Mouse (Mus musculus): Measurements from ENCODE around the gene Socs1.
"Not testable (repeated sequence)": the region's sequence is repeated elsewhere in the genome, so short reads cannot be mapped to it uniquely, and the experiment has no call there.

The Socs1 gene

DNA sequence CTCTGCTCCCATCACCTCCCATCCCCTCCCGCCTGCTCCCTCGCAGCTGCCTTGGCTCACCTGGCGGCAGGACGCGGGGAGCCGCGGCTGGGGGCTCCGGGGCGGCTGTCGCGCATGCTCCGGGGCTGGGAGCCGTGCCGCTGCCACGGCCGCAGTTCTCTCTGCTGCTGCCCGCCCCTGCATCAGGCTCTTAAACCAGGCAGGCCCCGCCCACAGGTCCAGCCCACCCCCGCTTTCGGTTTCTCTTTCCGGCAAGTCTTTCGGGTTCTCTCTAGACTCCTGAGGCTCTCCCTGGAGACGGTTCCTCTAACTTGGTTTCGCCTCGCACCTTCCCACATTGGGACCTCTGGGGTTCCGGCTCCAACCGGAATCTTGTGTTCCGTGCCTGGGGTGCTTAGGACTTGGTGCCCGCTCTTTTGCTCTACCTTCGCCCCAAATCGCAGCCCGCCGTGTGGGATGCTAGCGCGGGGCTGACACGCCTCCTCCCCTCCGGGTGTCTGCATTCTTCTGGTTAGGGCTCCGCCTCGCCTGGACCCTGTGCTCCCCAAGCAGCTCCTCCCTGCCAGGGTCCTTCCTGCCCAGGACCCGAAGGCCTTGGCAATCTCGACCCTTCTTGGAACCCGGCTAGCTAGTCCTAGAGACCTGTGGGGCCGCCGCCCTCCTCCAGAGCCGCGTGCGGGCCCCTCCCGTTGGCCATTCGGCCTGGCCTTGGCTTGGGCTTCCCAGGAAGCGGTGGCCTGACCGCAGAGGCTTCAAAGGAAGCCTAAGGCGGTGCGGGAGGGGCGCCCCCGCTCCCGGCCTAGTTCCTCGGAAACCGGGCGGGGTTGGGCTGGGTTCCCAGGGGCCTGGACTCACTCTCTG lies at the start of gene Socs1:
Gene Socs1 (minus strand): TSS at position 166 of the 861 bp plus-strand sequence.
- CTCF ChIA-PET = interaction anchor here (0.6 to 0.9 kb wide), 2 partner anchors 12 to 15 kb away, joined by 3 to 4 read pairs; no protein-coding TSS in a partner anchor

DNA sequence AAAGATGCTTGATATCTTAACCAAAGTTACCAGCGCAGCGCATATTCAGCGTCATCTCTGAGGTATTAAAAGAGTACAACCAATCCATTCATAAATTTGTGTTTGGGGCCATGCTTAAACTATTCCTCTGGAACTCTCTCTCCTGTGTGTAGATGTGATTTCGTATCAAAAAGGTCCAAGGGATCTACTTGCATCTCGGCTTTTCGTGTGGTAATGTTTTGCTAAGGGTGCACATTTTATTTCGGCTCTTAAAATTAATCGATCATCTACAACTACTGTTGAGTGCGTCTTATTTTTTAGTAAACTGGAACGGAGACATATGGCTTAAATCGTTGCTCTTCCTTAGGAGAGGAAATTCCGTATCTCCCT lies 49.2 kb upstream of the Socs1 start:
- CTCF ChIA-PET = interaction anchor here (0.6 kb wide), 1 partner anchor 9 kb away, joined by 17 read pairs; no protein-coding TSS in a partner anchor

DNA sequence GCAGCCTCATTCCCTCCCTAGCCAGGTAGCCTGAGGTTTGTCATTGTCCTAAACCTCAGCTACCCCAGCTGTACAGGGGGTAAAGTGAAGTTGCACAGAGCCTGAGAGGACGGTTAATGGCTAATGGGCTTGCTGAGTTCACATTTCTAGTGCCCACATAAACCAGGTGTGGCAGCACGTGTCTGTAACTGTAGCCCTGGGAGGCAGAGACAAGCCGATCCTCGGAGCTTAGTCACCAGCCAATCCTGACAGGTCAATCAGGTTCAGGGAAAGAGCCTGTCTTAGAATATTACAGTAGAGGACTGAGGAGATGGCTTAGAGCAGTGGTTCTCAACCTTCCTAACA lies 43.1 kb upstream of the Socs1 start:
- CTCF ChIA-PET = interaction anchor here (0.6 kb wide), 1 partner anchor 38 kb away, joined by 6 read pairs; no protein-coding TSS in a partner anchor

DNA sequence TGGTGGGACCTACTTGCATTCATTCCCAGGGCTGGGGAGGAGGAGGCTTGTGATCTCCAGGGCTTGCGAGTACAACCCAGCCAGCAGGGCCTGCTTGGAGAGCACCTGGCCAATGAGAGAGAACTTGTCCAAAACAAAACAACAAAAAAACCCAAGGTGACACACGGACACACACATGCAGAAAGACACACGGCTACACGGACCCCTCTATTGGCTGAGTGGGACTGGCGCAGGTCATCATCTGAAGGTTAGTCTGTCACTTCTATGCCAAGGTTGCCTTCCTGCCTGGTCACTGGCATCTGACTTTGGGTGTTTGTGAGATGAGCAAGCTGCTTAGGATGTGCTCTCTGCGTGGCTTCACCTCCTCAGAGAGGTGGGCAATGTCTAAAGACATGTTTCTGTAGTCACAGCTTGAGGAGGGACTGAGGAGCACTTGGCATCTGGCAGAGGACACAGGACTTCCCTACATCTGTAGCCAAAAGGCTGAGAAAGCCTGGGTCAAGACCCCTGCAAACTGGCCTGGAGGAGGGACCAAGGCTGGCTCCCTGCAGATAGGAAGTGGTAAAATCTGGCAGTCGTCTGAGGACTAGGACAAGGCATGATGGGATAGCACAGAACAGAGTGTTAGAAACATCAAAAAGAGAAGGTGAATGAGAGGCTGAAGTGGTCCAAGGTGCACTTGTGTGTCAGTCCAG lies 42.6 kb upstream of the Socs1 start:
- CTCF ChIA-PET = interaction anchor here (0.6 kb wide), 1 partner anchor 38 kb away, joined by 6 read pairs; no protein-coding TSS in a partner anchor

DNA sequence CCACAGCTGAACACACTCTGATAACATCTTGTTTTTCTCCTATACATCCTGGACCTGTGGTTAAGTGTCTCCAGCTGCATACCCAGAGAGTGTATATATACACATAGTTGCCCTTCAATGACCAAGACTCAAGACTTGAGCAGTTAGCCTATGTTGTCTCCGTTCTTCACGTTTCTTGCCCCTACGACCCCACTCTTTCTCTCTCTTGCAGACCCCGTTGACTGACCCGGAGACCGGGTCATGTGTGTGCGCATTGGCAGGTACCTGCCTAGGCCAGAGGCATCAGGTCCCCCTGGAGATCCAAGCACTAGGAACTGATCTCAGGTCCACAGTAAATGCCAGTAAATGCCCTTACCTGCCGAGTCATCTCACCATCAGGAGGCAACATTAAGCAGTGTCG lies 41.9 kb upstream of the Socs1 start:
- CTCF ChIA-PET = no interaction called here

DNA sequence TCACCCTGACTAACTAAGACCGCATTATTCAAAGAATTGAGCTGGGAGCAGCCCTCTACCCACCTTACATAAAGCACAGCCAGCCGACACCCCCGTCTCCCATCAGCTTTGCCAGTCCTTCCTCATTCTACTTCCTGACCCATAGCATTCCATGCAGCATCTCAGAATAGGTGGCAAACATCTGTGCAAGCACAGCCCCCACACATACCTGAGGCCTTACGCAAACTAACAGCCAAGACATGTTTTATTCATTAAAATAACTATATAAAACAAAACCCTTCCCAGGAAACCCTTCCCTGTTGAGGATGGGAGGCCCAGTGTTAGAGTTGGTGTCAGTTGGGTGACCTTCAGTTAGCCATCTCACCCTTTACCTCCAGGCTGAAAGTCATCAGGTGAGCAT lies 40.5 kb upstream of the Socs1 start:
- CTCF ChIA-PET = interaction anchor here (0.7 kb wide), 1 partner anchor 57 kb away, joined by 11 read pairs; no protein-coding TSS in a partner anchor

DNA sequence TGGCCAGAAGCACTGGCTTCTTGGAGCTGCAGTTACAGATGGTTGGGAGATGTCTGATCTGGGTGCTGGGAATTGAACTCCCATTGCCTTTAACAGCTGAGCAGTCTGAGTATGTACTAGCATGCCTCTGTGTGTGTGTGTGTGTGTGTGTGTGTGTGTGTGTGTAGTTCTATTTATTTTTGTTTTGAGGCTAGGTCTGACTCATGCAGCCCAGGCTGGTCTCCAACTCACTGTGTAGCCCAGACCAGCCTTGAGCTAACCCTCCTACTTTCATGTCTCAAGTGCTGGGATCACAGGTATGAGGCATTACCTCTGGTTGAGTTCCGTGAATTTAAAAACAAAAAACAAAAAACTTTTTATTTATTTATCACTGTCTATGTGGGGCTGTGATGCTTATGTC lies 39.2 kb upstream of the Socs1 start:
- CTCF ChIA-PET = interaction anchor here (0.7 kb wide), 1 partner anchor 131 kb away, joined by 7 read pairs; no protein-coding TSS in a partner anchor

DNA sequence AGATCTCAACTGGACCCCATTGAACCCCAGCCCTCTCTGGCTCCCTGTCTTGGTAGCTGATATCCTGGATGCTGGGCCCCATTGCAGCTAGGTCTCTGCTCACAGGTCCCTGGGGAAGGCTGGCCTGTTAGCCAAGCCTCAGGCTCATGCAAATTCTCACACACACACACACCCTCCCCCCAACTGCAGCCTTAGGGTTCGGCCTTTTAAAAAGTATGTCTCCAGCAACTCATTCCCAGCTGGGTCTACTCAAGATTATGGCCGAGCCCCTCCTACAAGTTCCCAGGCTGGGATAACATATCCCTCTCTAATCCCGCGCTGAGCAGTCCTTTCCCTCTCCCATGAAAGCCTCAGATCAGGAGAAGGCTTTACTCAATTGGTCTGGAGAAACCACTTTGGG lies 36.1 kb upstream of the Socs1 start:
- CTCF ChIA-PET = no interaction called here

DNA sequence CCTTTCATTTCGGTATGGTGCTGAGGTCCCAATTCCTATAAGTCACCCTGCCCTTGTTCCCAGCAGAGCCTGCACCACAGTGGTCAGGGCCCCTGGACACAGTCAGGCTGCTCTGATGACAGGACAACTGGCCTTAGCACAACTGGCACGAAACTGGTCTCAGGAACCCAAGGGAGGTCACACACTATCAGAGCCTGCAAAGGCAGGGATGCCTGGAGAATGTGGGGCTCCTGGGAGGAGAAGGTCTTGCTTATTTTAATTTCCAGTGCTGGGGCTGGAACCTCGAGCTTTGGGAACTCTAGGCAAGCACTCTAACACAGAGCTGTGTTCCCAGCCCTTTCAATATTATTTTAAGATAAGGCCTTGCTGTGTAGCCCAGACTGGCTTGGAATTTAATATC lies 34.6 kb upstream of the Socs1 start:
- CTCF ChIA-PET = interaction anchor here (0.6 kb wide), 1 partner anchor 213 kb away, joined by 7 read pairs; no protein-coding TSS in a partner anchor

DNA sequence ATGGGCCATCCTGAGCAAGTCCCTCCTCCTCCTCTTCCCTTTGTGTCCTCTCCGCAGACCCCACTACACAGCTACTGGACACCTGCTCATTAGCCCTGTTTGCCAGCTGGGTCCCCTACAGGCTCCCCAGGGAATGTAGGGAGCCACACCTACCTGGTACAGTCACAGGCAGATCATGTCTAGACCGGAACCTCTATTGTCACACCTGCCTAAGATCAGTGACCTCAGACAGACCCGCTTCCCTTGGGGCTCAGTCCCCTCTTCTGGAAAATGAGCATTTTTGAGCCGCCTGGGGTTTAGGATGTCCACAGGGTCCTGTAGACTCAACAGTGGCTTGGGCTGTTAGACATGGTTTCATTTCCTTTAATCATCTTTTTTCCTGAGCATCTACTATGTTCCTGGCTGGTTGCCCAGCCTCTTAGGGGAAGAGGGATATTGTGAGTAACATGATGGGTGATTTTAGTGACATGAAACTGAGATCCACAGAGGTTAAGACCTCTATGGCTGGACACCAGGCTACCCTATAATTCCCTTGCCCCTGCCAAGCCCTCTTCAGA lies 33.3 kb upstream of the Socs1 start:
- CTCF ChIA-PET = interaction anchor here (0.6 to 1.2 kb wide), 2 partner anchors 12 to 191 kb away, joined by 3 to 4 read pairs; no protein-coding TSS in a partner anchor

DNA sequence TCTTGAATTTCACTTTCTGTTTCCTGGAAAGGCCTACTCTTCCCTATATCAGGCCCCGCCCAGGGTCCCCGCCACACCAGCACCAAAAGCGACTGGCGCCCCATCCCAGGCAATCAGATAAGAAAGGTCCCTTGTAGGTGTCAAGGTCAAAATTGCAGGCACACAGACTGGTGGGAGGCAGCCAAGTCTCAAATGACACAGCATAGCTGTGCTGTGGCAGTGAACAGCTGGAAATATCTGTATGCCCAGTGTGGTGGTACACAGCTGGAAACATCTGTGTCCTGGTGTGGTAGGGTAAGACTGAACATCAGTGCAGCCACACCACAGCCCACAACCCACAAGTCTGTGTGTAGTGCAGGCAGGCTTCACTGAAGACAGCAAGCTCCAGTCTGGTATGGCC lies 29.5 kb upstream of the Socs1 start:
- CTCF ChIA-PET = no interaction called here

DNA sequence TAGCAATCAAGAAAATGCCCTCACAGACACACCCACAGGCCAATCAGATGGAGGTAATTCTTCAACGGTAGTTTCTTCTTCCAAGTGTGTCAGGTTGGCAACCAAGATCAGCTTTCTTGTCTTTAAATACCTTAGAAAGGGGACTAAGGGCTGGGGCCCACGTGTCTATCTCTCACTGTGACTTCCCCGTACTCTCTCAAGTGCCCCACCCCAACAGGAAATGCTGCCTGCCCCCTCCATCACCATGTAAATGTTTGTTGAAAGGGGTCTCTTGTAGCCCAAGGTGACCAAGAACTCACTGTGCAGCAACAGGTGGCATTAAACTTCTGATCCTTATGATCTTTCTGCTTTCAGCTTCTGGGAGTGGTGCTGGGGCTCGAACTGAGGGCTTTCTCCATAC lies 28.4 kb upstream of the Socs1 start:
- CTCF ChIA-PET = no interaction called here

DNA sequence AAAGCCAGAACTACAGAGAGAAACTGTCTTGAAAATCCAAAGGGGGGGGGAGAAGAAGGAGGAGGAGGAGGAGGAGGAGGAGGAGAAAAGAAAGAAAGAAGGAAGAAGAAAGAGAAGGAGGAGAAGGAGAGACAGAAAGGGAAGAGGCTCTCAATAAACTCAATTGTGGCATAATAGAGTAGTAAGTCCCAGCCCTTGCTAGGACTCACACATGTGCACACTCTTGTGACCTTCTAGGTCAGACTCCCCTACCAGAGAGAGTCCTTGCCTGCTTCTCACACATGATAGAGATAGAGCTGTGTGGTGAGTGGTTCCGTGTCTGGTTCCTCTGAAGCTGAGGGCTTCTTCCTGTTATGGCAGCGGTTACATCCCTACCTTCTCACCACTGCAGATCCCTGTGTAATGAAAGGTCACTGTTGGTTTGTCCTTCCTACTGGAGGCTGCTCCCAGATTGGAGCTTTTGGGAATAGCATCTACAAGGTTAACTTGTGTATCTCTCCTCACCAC lies 27.6 kb upstream of the Socs1 start, which contains the start of gene Gm11172:
Gene Gm11172 (plus strand): TSS at position 51 of the 507 bp plus-strand sequence.
- CTCF ChIA-PET = interaction anchor here (0.6 kb wide), 2 partner anchors 10 to 206 kb away, joined by 4 to 16 read pairs; no protein-coding TSS in a partner anchor

DNA sequence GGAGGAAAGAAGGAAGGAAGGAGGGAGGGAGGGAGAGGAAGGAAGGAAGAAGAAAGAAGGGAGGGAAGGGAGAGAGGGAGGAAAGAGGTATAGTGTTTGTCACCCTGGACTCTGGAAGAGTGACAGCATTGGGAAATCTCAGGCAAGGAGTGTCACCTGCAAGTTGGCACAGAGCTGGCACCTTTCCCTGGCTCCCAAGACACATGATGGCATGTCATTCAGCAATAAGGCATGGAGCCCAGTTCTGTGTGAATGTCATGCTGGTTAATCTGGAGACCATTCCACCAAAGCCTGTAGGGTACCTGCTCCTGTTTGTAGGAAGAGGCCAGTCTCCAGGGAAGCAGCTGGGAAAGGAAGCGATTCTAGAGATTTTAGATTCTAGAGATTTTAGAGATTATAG lies 25.0 kb upstream of the Socs1 start:
- CTCF ChIA-PET = no interaction called here

DNA sequence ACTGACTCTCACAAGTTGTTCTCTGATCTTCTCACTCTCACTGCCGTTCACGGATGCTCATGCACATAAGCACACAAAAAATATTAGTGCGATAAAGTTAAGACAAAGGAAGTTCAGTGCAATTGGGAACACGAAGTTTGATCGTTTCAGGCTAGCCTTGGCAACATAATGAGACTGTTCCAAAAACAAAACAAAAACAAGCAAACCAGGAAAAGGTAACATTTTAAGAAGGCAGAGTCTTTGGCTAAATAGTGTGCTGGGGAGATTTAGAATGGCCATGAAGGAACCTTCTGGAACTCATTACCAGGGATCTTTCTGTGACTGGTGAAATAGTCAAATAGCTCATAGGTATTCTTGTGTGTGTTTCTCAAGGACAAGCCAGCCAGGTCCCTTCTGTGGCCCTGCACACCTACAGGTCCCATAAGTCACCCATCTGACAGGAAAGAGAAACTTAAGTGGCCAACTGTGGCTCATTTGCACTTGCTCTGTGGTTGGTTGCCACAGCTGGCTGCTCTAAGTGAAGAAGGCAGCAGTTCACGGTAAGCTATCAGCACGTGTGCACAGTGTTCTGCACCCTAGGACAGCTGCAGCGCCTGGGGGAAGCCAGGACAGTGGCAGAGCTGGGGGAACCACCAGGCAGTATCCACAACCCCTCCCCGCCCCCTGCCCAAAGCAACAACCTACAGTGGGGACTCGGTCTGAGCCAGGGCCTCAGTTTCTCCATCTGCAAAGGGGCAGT lies 20.6 kb upstream of the Socs1 start, which contains the start of gene Prm1:
Gene Prm1 (minus strand): TSS at position 51 of the 739 bp plus-strand sequence.
- CTCF ChIA-PET = no interaction called here

DNA sequence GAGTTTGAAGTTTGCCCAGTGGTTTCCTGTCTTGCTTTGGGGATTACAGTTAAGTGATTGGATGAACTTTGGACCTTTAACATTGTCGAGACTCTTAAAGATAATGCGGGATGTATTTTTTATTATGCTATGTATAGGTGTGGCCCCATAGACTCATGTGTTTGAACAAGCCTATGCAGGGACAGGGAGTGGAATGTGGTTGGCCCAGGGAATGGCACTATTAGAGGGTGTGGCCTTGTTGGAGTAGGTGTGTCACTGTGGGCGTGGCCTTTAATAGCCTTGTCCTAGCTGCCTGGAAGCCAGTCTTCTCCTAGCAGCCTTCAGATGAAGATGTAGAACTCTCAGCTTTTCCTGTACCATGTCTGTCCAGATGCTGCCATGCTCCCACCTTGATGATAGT lies 17.1 kb upstream of the Socs1 start:
- CTCF ChIA-PET = not testable (repeated sequence)

DNA sequence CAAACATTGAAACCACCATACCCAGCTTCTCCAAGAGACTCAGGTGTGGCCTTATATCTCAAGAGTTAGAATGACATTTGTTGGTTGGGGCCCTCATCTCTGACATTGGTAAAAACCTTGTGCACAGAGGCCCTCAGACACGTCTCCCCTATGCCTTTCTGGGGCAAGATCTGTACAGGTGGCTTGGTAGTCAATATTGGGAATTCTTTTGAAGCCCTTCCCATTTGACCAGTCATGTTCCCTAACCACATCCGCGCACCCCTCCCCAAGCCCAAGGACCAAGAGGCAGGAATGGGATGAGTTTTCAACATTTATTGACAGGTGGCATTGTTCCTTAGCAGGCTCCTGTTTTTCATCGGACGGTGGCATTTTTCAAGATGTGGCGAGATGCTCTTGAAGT lies 10.7 kb upstream of the Socs1 start, which contains the start of gene Prm2:
Gene Prm2 (minus strand): TSS at position 101 of the 400 bp plus-strand sequence.
- CTCF ChIA-PET = no interaction called here

DNA sequence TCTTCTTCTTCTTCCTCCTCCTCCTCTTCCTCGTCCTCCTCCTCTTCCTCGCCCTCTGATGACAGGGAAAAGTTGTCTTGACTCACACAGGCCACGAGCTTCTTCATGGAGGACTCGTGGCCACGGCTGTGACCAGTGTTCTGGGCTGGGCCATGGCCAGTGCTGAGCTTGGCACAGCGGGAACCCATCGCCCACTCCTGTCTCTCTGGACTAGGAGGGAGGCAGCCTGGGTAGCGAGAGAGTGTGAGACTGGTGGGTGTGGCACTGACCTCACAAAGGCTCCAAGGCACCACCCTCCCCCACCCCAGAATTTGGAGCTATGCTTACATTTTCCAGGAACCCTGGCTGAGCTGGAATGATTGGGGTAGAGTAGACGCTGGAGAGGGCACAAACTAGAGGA lies 5.4 kb upstream of the Socs1 start, which contains the start of gene Prm3:
Gene Prm3 (minus strand): TSS at position 213 of the 400 bp plus-strand sequence.
- CTCF ChIA-PET = interaction anchor here (0.5 kb wide), 1 partner anchor 340 kb away, joined by 4 read pairs; no protein-coding TSS in a partner anchor

DNA sequence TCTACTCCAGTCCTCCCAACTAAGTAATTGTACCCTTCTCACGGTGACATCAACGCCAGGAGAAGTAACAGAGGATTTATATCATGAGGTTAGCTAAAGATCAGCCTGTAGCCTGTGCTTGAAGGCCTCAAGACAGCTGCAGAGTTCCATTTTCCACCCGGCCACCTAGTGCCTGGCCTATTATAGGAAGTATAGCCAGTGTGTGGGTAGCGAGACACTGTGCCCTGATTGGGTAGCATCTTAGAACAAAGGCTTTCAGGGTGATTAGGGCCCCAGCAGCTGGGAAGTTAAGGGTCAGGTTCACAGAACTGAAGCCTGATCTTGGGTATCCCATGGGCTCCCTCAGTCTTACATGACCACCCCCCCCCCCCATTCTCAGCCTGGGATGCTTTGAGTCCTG lies 3.5 kb upstream of the Socs1 start:
- CTCF ChIA-PET = interaction anchor here (0.5 kb wide), 1 partner anchor 55 kb away, joined by 4 read pairs; no protein-coding TSS in a partner anchor

DNA sequence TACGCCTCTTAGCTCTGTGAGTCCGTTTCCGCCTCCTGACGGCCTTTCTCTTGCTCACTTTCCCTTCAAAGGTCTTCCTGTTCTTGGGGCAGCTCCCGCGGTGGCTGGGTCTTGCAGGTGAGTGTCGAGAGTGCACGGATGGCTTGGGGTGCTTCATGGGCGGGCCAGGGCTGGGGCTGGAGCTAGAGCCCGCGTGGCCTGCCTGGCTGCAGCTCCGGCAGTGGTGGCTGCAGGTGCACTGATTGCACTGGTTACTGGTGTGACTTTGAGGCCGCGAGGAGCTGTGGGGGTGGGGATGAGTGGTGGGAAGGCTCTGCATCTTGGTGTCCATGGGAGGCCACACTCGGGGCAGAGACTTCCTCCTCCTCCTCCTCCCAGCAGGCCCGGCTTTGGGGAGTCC lies 2.9 kb upstream of the Socs1 start, which contains the start of gene Tnp2:
Gene Tnp2 (minus strand): TSS at position 390 of the 400 bp plus-strand sequence.
- CTCF ChIA-PET = interaction anchor here (0.5 to 1.0 kb wide), 4 partner anchors 48 to 108 kb away, joined by 4 to 7 read pairs (median 4); no protein-coding TSS in a partner anchor

Measured in spleen, embryonic (tissue).